Mouse (Mus musculus) ES-E14 (cell line): ENCODE measurements around the gene Tedc2. TPM values are rescaled to one million over a fixed set of nuclear protein-coding genes. Genes with fewer than 3 reads are reported as not detected.

ENCODE experiments used
- DNase-seq: peaks from one replicate; pipeline ENCODE4 v3.0.0-alpha.2; 2013; ENCODE audit warnings: low read depth, low spot score
- H3K27ac ChIP-seq: 2 replicates; pipeline ENCODE4 v1.5.1; 2012; ENCODE audit warnings: low read depth, mild to moderate bottlenecking, low read length, moderate library complexity, mixed read lengths; ENCODE audit not compliant: poor library complexity, insufficient read depth, severe bottlenecking
- H3K36me3 ChIP-seq: 2 replicates; pipeline ENCODE4 v1.6.1; 2012; ENCODE audit warnings: mild to moderate bottlenecking, low read length, moderate library complexity, mixed read lengths; ENCODE audit not compliant: control insufficient read depth, poor library complexity, insufficient read depth, severe bottlenecking
- H3K4me1 ChIP-seq, 2 experiments: fragments of 150-350 bp in 1 of 2; sonication (generic) in 1 of 2; 2 replicates each; pipeline ENCODE4 v1.6.1; 2012; ENCODE audit warnings: low read length in 2 of 2, mild to moderate bottlenecking in 1 of 2, mixed read lengths in 1 of 2; ENCODE audit not compliant: control insufficient read depth in 2 of 2, insufficient read depth in 2 of 2, poor library complexity in 1 of 2
- H3K4me3 ChIP-seq, 2 experiments: fragments of 150-350 bp in 1 of 2; sonication (generic) in 1 of 2; 2 replicates each; pipeline ENCODE4 v1.5.1; 2012; ENCODE audit warnings: low read length in 2 of 2, low read depth in 1 of 2, mild to moderate bottlenecking in 1 of 2, mixed read lengths in 1 of 2; ENCODE audit not compliant: insufficient read depth in 1 of 2, poor library complexity in 1 of 2, severe bottlenecking in 1 of 2
- H3K9ac ChIP-seq: 2 replicates; pipeline ENCODE4 v1.6.1; 2012; ENCODE audit warnings: low read depth, mild to moderate bottlenecking, low read length, mixed read lengths; ENCODE audit not compliant: poor library complexity, insufficient read depth, severe bottlenecking
- H3K9me3 ChIP-seq: fragments of 150-350 bp; sonication (generic); 2 replicates; pipeline ENCODE4 v1.6.1; 2012; ENCODE audit warnings: low read depth, mild to moderate bottlenecking, low read length; ENCODE audit not compliant: control insufficient read depth, insufficient read depth
- CHD2 ChIP-seq: IDR thresholded peaks from 2 replicates; pipeline ENCODE4 v1.6.1; 2014; ENCODE audit warnings: mild to moderate bottlenecking, low read depth, low read length, inconsistent platforms
- HCFC1 ChIP-seq: IDR thresholded peaks from 2 replicates; pipeline ENCODE4 v1.6.1; 2012; ENCODE audit warnings: low read length, inconsistent platforms, borderline replicate concordance; ENCODE audit not compliant: insufficient read depth
- MAFK ChIP-seq: IDR thresholded peaks from 2 replicates; pipeline ENCODE4 v1.6.1; 2014; ENCODE audit warnings: mild to moderate bottlenecking, low read depth, low read length, inconsistent platforms; ENCODE audit not compliant: insufficient read depth
- ZC3H11A ChIP-seq: IDR thresholded peaks from 2 replicates; pipeline ENCODE4 v1.6.1; 2012; ENCODE audit warnings: low read depth, mild to moderate bottlenecking, inconsistent platforms, low read length, borderline replicate concordance
- ZNF384 ChIP-seq: IDR thresholded peaks from 2 replicates; pipeline ENCODE4 v1.6.1; 2012; ENCODE audit warnings: low read depth, low read length, inconsistent platforms
- in situ Hi-C, 2 experiments: fragments of 600-800 bp; cut with MboI; formaldehyde crosslinking; loops; one replicate each; pipeline ENCODE4 v1.15.1; 2025; ENCODE audit warnings: low sequenced_read_pairs in 2 of 2, inconsistent platforms in 1 of 2; ENCODE audit not compliant: unreplicated experiment in 2 of 2
- total RNA-seq: library from RNA; depleted of rRNA; stranded (reverse); fragments of 300-350 nt; gene quantifications from 2 replicates; pipeline ENCODE4 v1.2.3, GENCODE M21; 2012

Gene Tedc2
- total RNA-seq, 1 experiment, result 31.3 TPM

- peak within 1 kb of the TSS; percentile 75 to 82 for H3K4me3 ChIP-seq
- H3K4me1 ChIP-seq, result peaks cover 12 to 36% of the 10 kb centered on the region in 2 experiments
- H3K36me3 ChIP-seq, result no peaks in the 10 kb centered on the region
- no peaks in the 10 kb centered on the region for H3K9me3 ChIP-seq
- in situ Hi-C loops, result no loop called here
- TF ChIP-seq ZC3H11A (no peak), HCFC1 (no peak), MAFK (no peak), CHD2 (no peak), ZNF384 (no peak)
- DNase-seq, result peak; percentile 88
- H3K9ac ChIP-seq, result peak within 1 kb of the TSS; percentile 74
- H3K27ac ChIP-seq, result no peak within 1 kb of the TSS
Observed at GRCm38 (mm10) chr17:24205284-24205888, 15.3 kb downstream of the Tedc2 start, which contains the start of gene Tbc1d24. TSS of gene Tbc1d24 (minus strand) at chr17:24205562.

DNA sequence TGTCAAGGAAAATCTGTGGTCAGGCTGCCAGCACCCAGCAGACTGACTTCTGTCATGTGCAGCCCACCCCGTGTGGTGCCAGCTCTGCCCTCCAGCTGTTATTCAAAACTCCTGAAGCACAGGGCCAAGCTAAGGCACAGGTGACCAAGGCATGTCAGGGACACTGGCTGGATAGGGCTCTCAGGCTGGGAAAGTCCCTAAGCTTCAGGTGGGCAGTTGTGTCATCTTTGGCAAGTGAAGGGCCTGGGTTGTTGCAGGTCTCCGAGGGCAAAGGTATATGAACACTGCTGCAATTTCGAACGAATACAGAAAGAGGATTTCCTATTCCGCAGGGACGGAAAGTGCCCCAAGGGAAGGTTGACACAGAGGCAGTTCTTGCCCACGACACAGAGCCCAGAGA, 15.8 kb downstream of the Tedc2 start:
- TF ChIP-seq MAFK, result no peak
- no peak for TF ChIP-seq CHD2
- no peak for TF ChIP-seq HCFC1
- no peak for TF ChIP-seq ZC3H11A
- no peak for TF ChIP-seq ZNF384
- in situ Hi-C loops, result no loop called here
- H3K4me3 ChIP-seq, result peak overlapping the region; percentile 75 to 82
- H3K9ac ChIP-seq, result peak overlapping the region; percentile 74
- no peak overlapping the region for H3K27ac ChIP-seq
- no peaks in the 10 kb centered on the region for H3K9me3 ChIP-seq
- DNase-seq, result no peak
- H3K36me3 ChIP-seq, result no peaks in the 10 kb centered on the region
- H3K4me1 ChIP-seq, result peaks cover 12 to 35% of the 10 kb centered on the region in 2 experiments

DNA sequence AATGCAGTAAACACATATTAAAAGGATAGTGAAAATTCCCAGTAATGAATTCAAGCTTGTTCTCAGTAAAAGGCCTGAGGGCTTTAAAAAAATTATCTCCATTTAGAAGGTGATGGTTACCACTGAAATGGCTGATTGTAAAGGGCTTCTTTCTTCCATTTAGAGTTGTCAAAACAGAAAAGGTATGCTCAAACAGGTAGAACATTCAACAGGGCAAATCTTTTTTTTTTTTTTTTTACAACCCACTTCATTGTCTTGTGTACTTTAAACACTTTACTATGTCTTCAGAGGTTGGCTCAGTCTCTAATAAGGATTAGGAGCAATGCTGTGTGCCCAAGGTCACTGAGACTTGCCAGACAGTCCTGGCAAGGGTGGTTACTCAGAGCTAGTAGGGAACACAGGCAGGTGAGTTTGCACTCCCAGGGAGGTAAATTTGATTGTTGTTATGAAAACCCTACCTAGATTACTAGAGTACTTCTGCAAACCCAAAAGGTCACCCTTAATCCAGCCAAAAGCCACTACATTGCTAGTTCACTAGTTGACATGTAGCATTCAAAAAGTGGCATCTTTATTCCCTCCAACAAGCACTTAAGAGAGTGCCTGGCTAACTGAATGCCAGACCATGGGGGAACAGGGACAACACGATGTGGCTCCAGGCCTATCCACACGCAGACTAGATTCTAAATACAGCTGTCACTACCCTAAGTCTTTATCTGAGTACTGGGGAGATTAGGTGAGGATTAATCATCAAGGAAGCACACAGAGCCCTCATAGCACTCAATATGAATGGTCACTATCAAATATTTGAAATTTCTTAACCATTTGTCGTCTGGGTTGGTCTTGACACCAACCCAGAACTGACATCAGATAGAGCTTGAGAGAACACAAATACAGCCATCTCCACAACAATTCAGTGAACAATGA, 16.8 kb downstream of the Tedc2 start:
- in situ Hi-C loops, result no loop called here
- peak; percentile 60; the same call in 1 of the 2 replicates for TF ChIP-seq ZNF384
- TF ChIP-seq HCFC1, result no peak
- H3K4me3 ChIP-seq, result 0 out of 4 replicates have a peak overlapping the region, but pooled peaks of 1 of the 2 experiments have one; percentile 75

GRCm38 (mm10) chr17:24203068-24203467, 17.6 kb downstream of the Tedc2 start:
- no peak for TF ChIP-seq ZNF384
- TF ChIP-seq CHD2, result no peak
- TF ChIP-seq ZC3H11A, result no peak
- TF ChIP-seq HCFC1, result no peak
- TF ChIP-seq MAFK, result no peak
- peaks cover 12 to 33% of the 10 kb centered on the region in 2 experiments for H3K4me1 ChIP-seq
- no peaks in the 10 kb centered on the region for H3K9me3 ChIP-seq
- peak overlapping the region; percentile 47; the same call in 1 of the 2 replicates for H3K27ac ChIP-seq
- in situ Hi-C loops, result no loop called here
- H3K4me3 ChIP-seq, result 0 out of 4 replicates have a peak overlapping the region, but pooled peaks have one; percentile 2 to 6
- no peak overlapping the region for H3K9ac ChIP-seq
- H3K36me3 ChIP-seq, result no peaks in the 10 kb centered on the region
- DNase-seq, result peak; percentile 68

More for the DNA sequence above, 16.8 kb downstream of the Tedc2 start:
- Histone ChIP-seq H3K4me1 (peaks cover 12 to 37% of the 10 kb centered on the region in 2 experiments), H3K36me3 (no peaks in the 10 kb centered on the region), H3K9ac (no peak overlapping the region), H3K27ac (peak overlapping the region; percentile 47; the same call in 1 of the 2 replicates), H3K9me3 (no peaks in the 10 kb centered on the region)
- DNase-seq, result no peak
